Mouse (Mus musculus) G1E (cell line): ENCODE data around the gene Cd9.

Source experiments
- CTCF ChIP-seq: IDR thresholded peaks from 2 replicates; pipeline ENCODE4 v1.5.1; 2012; ENCODE audit warnings: low read depth, low read length, inconsistent platforms, mixed read lengths
- TAL1 ChIP-seq: conservative IDR thresholded peaks from 2 replicates; pipeline ENCODE4 v1.6.1; 2012; ENCODE audit warnings: low read depth, low read length, inconsistent platforms, mixed read lengths

- TF ChIP-seq CTCF (no peak), TAL1 (no peak)
Measured at GRCm38 (mm10) chr6:125509783-125510182, 15.2 kb upstream of the Cd9 start.
